Mouse (Mus musculus) hindbrain, embryonic 10.5 days (tissue): Measurements from ENCODE around the gene 3110009E18Rik. TPM values are rescaled to one million over a fixed set of nuclear protein-coding genes. Genes with fewer than 3 reads are reported as not detected.

Experiments used
- DNase-seq: peaks from one replicate; pipeline ENCODE4 v3.0.0-alpha.2; 2017; ENCODE audit warnings: low spot score
- H3K27ac ChIP-seq: fragments of 300-500 bp; sonication (generic); 2 replicates; pipeline ENCODE4 v1.5.1; 2016; ENCODE audit warnings: mild to moderate bottlenecking, moderate library complexity
- H3K27me3 ChIP-seq: fragments of 300-500 bp; sonication (generic); 2 replicates; pipeline ENCODE4 v1.6.1; 2016; ENCODE audit warnings: mild to moderate bottlenecking; ENCODE audit not compliant: poor library complexity, insufficient read depth, severe bottlenecking
- H3K36me3 ChIP-seq: fragments of 300-500 bp; sonication (generic); 2 replicates; pipeline ENCODE4 v1.6.1; 2016; ENCODE audit warnings: mild to moderate bottlenecking, moderate library complexity
- H3K4me1 ChIP-seq: fragments of 300-500 bp; sonication (generic); replicated peaks from 2 replicates; pipeline ENCODE4 v1.6.1; 2016; ENCODE audit warnings: mild to moderate bottlenecking
- H3K4me3 ChIP-seq: fragments of 300-500 bp; sonication (generic); 2 replicates; pipeline ENCODE4 v1.5.1; 2016; ENCODE audit warnings: mild to moderate bottlenecking, moderate library complexity
- H3K9me3 ChIP-seq: fragments of 300-500 bp; sonication (generic); 2 replicates; pipeline ENCODE4 v1.6.1; 2016; ENCODE audit warnings: mild to moderate bottlenecking, moderate library complexity
- WGBS: fragments of 180-500 bp; shearing (Covaris S2); methylation state at CpG from one replicate; pipeline ENCODE4 v1.1.7; 2016; 5-methylcytosine and 5-hydroxymethylcytosine counted together
- polyA plus RNA-seq: library from polyadenylated mRNA; unstranded; fragments of >200 nt; fragmentation: Nextera tagmentation; extraction: Ambion mirVana; gene quantifications from 2 replicates; pipeline ENCODE4 v1.2.1, GENCODE M21; 2016

3110009E18Rik gene
- polyA plus RNA-seq, 1 experiment from 2014 or later = 26.0 TPM

DNA sequence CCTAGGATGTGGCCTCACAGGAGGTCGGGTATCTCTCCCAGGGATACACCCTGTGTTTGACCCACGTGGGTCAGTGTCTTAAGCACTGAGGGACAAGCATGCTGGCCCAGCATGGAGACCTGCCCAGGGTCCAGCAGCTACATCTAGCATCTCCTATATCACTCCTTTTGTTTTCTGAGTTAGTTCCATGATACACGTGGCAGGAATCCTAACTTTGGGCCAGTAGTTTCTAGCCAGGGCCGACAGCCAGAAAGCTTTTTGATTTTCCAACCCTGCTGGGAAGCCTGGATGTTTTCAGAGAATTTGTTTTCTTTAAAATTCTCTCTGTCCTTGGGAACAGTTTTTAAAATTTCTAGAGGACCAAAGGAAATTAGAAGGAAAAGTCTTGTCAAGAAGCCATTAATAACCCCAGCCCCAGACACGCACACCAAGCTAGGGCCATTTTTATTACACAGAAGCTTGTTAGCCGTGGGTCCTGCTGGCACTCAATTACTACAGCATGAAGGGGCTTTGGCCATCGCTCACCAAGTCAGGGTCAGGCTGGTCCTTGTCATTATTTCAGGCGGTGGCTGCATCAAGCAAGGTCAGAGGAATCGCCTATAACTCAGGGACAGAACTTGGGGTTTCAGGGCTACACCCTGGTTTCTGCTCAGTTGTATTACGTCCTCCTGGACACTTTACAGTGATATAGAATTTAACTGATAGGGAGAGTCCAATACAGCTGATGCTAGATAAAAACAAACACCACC, 108.9 kb downstream of the 3110009E18Rik start:
- DNase-seq = no peak
- Histone ChIP-seq H3K4me3 (no peak overlapping the region), H3K27me3 (no peaks in the 10 kb centered on the region), H3K9me3 (no peaks in the 10 kb centered on the region), H3K36me3 (no peaks in the 10 kb centered on the region), H3K27ac (no peak overlapping the region), H3K4me1 (no peaks in the 10 kb centered on the region)
- 85% methylated on average over 10 of the region's 10 CpGs for WGBS

DNA sequence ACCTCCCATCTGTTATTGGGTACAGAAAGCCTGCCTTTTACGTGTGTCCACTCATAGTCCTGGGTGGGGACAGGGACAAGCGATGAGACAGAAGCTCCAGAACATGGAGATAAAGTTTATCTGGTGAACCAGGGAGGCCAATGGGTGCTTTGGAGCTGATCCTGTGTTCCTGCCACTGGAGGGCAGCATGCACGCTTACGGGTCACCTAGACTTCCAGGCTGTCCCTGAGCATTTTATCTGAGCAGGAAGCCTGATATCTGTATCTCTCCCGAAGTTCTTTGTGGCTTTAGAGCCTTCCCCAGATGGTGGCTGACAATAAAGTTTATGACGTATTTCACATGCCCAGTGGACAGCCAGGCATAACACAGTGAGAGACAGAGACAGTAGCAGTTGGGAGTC, 110.3 kb downstream of the 3110009E18Rik start:
- H3K4me1 ChIP-seq = no peaks in the 10 kb centered on the region
- no peaks in the 10 kb centered on the region for H3K36me3 ChIP-seq
- no peak overlapping the region for H3K4me3 ChIP-seq
- DNase-seq = peak; percentile 38
- 45% methylated on average over 6 of the region's 6 CpGs for WGBS
- no peaks in the 10 kb centered on the region for H3K27me3 ChIP-seq
- no peaks in the 10 kb centered on the region for H3K9me3 ChIP-seq
- no peak overlapping the region for H3K27ac ChIP-seq

DNA sequence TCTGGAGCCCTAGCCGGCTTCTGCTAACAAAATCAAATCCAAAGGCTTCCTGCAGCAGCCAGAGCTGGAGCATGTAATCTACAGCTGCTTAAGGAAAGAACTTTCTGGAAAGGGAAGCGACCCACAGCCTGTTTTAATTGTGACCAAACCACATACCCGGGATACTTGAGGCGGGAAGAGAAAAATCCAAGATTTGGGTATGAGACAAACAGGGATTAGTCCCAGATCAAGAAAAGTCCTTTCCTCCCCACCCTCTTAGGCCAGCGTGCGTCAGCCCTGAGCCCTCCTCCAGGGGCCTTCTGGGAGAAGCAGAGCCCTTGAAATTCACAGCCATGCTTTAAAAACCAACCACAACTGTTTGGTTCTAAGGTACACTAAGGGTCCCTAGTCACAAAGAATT, 111.2 kb downstream of the 3110009E18Rik start:
- 78% methylated on average over 6 of the region's 6 CpGs for WGBS
- no peak overlapping the region for H3K27ac ChIP-seq
- no peak overlapping the region for H3K4me3 ChIP-seq
- no peaks in the 10 kb centered on the region for H3K36me3 ChIP-seq
- no peaks in the 10 kb centered on the region for H3K9me3 ChIP-seq
- DNase-seq = no peak
- H3K4me1 ChIP-seq = no peaks in the 10 kb centered on the region
- no peaks in the 10 kb centered on the region for H3K27me3 ChIP-seq

DNA sequence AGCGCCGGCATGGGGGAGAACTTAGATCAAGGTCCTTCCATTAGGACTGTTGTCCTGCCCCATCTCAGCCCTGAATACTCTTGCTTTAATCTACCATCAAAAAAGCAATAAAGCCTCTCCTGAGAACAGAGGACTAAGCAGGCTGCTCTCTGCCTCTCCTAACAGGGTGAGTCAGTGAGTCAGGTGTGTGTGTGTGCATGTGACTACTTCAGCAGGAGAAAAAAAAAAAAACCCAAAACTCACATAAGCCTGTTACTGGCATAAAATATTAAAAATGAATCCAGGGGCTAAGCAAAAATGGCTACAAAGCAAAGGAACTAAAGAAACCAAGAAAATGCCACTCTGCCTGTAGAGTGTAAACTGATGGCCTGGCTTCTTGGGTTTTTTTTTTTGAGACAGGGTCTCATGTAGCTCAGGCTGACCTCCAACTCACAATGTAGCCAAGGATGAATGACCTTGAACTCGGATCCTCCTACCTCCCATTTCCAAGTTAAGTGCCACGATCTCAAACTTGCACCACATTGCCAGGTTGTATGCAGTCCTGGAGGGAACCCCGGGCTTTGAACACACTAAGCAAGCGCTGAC, 114.7 kb downstream of the 3110009E18Rik start:
- no peaks in the 10 kb centered on the region for H3K4me1 ChIP-seq
- WGBS = 94% methylated on average over 6 of the region's 6 CpGs
- no peak for DNase-seq

DNA sequence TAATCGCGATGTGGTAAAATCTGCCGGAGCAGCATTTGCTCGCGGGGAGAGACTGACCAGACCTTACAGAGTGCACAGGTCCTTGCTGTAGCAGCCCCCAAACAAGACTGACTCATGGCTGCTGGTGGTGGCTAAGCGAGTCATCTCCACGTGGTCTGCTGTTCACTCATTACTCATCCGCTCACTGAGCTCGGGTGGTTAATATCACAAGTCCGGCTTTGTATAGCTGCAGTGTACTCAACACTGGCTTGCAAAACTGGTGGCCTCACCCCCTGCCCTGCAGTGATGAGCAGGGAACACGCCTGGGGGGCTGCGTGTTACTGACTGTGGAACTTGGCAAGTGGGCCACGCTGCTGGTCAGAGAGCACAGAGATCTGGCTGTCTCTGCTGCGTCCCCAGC, 115.4 kb downstream of the 3110009E18Rik start:
- no peaks in the 10 kb centered on the region for H3K27me3 ChIP-seq
- H3K4me1 ChIP-seq = no peaks in the 10 kb centered on the region
- no peaks in the 10 kb centered on the region for H3K36me3 ChIP-seq
- DNase-seq = no peak
- no peaks in the 10 kb centered on the region for H3K9me3 ChIP-seq
- WGBS = 92% methylated on average over 14 of the region's 14 CpGs
- no peak overlapping the region for H3K27ac ChIP-seq
- H3K4me3 ChIP-seq = no peak overlapping the region

More for the DNA sequence above, 114.7 kb downstream of the 3110009E18Rik start:
- H3K27ac ChIP-seq = no peak overlapping the region
- no peaks in the 10 kb centered on the region for H3K9me3 ChIP-seq
- no peaks in the 10 kb centered on the region for H3K27me3 ChIP-seq
- H3K4me3 ChIP-seq = no peak overlapping the region
- no peaks in the 10 kb centered on the region for H3K36me3 ChIP-seq

DNA sequence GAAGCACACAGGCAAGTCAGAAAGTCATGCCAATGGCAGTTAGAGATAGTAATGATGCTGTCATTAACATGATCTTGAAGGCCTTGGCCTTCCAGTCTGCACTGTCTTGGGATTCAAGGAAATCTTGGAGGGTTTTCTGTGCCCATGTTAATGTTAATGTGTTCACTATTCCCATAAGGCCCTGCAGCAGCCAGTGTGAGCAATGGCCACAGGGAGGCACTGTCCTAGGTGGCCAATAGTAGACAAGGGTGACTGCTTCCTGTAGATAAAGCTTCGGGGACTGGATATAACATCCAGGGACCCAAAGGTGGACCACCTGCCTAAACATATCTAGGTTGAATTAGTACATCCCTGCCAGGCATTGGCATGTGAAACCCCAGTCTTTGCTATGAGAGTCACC, 116.1 kb downstream of the 3110009E18Rik start:
- 77% methylated on average over 1 of the region's 1 CpGs for WGBS
- Histone ChIP-seq H3K9me3 (no peaks in the 10 kb centered on the region), H3K27ac (no peak overlapping the region), H3K4me3 (no peak overlapping the region), H3K36me3 (no peaks in the 10 kb centered on the region), H3K27me3 (no peaks in the 10 kb centered on the region), H3K4me1 (no peaks in the 10 kb centered on the region)
- DNase-seq = no peak

Other genes starting within 250 kb of the 3110009E18Rik start
- 11.9 and 12.8 TPM in 2 replicates for gene Tmem177, start 208.0 kb upstream of the 3110009E18Rik start, polyA plus RNA-seq
- gene Cfap221, start 124.0 kb upstream of the 3110009E18Rik start, polyA plus RNA-seq = 0.37 and 0.52 TPM in 2 replicates
- 0.30 and 0.61 TPM in 2 replicates for gene Sctr, start 114.3 kb upstream of the 3110009E18Rik start, polyA plus RNA-seq
- gene Tmem37, start 47.1 kb upstream of the 3110009E18Rik start, polyA plus RNA-seq = 10.0 and 10.4 TPM in 2 replicates
- 764 and 766 TPM in 2 replicates for gene Dbi, start 109 bp upstream of the 3110009E18Rik start, polyA plus RNA-seq
- 3.3 and 3.6 TPM in 2 replicates for gene Steap3, start 151.5 kb downstream of the 3110009E18Rik start, polyA plus RNA-seq
- gene C1ql2, start 219.4 kb downstream of the 3110009E18Rik start, polyA plus RNA-seq = 0.54 and 1.8 TPM in 2 replicates